Mouse (Mus musculus): ENCODE data around the gene Pigt.

Pigt gene

GRCm38 (mm10) chr2:164518266-164519170 is 21.2 kb downstream of the Pigt start:
- intact Hi-C loops (cut with DNase I), result loop anchor here (5.0 kb wide), 1 partner anchor 46 kb away; the partner anchor contains the start of gene Trp53tg5

- intact Hi-C loops (cut with DNase I), result loop anchor here (5.0 kb wide), 1 partner anchor 47 kb away; the partner anchor contains the start of gene Trp53tg5
These were observed 21.8 kb downstream of the Pigt start for GRCm38 (mm10) chr2:164519171-164519526.

- intact Hi-C loops (cut with DNase I), result loop anchor here (2.0 kb wide), 1 partner anchor 102 kb away; no protein-coding TSS in a partner anchor
These were observed 23.5 kb downstream of the Pigt start for GRCm38 (mm10) chr2:164520782-164521181.

- intact Hi-C loops (cut with DNase I), result loop anchor here (2.0 kb wide), 1 partner anchor 103 kb away; no protein-coding TSS in a partner anchor
These were observed 24.5 kb downstream of the Pigt start for GRCm38 (mm10) chr2:164521841-164522240.

GRCm38 (mm10) chr2:164522280-164522679 is 25.0 kb downstream of the Pigt start:
- intact Hi-C loops (cut with DNase I), result no loop called here

GRCm38 (mm10) chr2:164523301-164523773 is 26.0 kb downstream of the Pigt start:
- intact Hi-C loops (cut with DNase I), result no loop called here

GRCm38 (mm10) chr2:164528557-164528956 is 31.2 kb downstream of the Pigt start:
- intact Hi-C loops (cut with DNase I), result no loop called here

GRCm38 (mm10) chr2:164531169-164531568 is 33.8 kb downstream of the Pigt start:
- intact Hi-C loops (cut with DNase I), result no loop called here

- intact Hi-C loops (cut with DNase I), result no loop called here
These were observed 37.0 kb downstream of the Pigt start for GRCm38 (mm10) chr2:164534315-164534714.

GRCm38 (mm10) chr2:164537003-164537402 is 39.7 kb downstream of the Pigt start:
- intact Hi-C loops (cut with DNase I), result loop anchor here (5.0 kb wide), 1 partner anchor 435 kb away; no protein-coding TSS in a partner anchor

GRCm38 (mm10) chr2:164540652-164541427 is 43.5 kb downstream of the Pigt start:
- intact Hi-C loops (cut with DNase I), result no loop called here

GRCm38 (mm10) chr2:164542132-164542531 is 44.8 kb downstream of the Pigt start:
- intact Hi-C loops (cut with DNase I), result no loop called here

GRCm38 (mm10) chr2:164542598-164542997 is 45.3 kb downstream of the Pigt start:
- intact Hi-C loops (cut with DNase I), result no loop called here

GRCm38 (mm10) chr2:164543745-164544144 is 46.4 kb downstream of the Pigt start:
- intact Hi-C loops (cut with DNase I), result no loop called here

- intact Hi-C loops (cut with DNase I), result no loop called here
These were observed 47.3 kb downstream of the Pigt start for GRCm38 (mm10) chr2:164544454-164545097.

GRCm38 (mm10) chr2:164549338-164549737 is 52.0 kb downstream of the Pigt start:
- intact Hi-C loops (cut with DNase I), result no loop called here

- intact Hi-C loops (cut with DNase I), result no loop called here
These were observed 52.9 kb downstream of the Pigt start for GRCm38 (mm10) chr2:164549963-164550894.

GRCm38 (mm10) chr2:164550895-164551269 is 53.6 kb downstream of the Pigt start:
- intact Hi-C loops (cut with DNase I), result no loop called here

- intact Hi-C loops (cut with DNase I), result no loop called here
These were observed 54.2 kb downstream of the Pigt start for GRCm38 (mm10) chr2:164551502-164551901.
